26 mouse cellular contexts compared by ENCODE assay signal in the genomic region with DNA sequence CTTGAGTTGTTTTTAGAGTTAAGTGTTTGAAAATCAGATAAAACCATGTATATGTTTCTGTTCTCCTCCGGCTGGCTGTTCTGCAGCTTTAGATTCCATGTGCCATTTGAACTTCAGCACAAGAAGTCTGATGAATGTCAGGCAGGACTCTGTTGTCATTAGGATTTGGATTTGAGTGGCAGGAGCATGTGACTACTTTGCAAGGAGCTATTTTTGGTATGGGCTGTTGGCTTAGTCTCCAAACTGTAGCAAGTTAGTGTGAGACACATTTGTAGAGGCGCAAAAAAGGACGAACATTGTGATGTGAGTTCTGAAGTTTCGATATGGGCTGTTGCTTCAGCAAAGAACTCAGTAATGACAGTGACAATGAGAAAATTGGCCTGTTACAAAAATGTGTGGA. TPM values are rescaled to one million over a fixed set of nuclear protein-coding genes. Genes with fewer than 3 reads are reported as not detected.
A peak's percentile ranks its signal among the peaks of the same experiment; 100 is the strongest.
DNase-seq lines count a peak whose midpoint lies in the region; ATAC-seq and TF ChIP-seq lines count a peak whose summit lies in the region.
"Had no signal": no experiment of that assay in that cellular context is flagged by ENCODE, and none has a peak within 500 bp of the region (broad histone marks: within the 10 kb centered on the region; RNA-seq: fewer than 3 reads in every experiment).

No protein-coding gene starts in this region.

- peaks cover 50% of the 10 kb centered on the region for H3K36me3 ChIP-seq in limb, embryonic 14.5 days (ENCODE audit: control insufficient read depth, insufficient read depth, low read length)
- H3K36me3 ChIP-seq in limb, embryonic 10.5 days: peaks cover 78% of the 10 kb centered on the region
- peaks cover 30% of the 10 kb centered on the region for H3K36me3 ChIP-seq in heart, embryonic 15.5 days
- peaks cover 54% of the 10 kb centered on the region for H3K36me3 ChIP-seq in thymus, adult 2 months (ENCODE audit: control insufficient read depth, insufficient read depth, low read length)

- peak; percentile 57; the same call in 1 of the 2 replicates for ATAC-seq in limb, embryonic 14.5 days (ENCODE audit: low FRiP score, low read depth)
- ATAC-seq in heart, embryonic 15.5 days (replicated peaks; ENCODE audit: insufficient number of reproducible peaks, insufficient read depth, low FRiP score, low read depth): peak; percentile 76
- ATAC-seq: forebrain, embryonic 15.5 days; hindbrain, embryonic 16.5 days; intestine, embryonic 15.5 days had no signal

- no peak for DNase-seq in limb, embryonic 14.5 days (ENCODE audit: low spot score)
- no peak for DNase-seq in limb, embryonic 10.5 days (ENCODE audit: low spot score)
- peak; percentile 27 to 59 for DNase-seq in heart, adult 9 months (ENCODE audit: low spot score in 2 of 2)
- DNase-seq in skeletal muscle tissue, adult 2 months (ENCODE audit: low read depth, low spot score): peak; percentile 73
- DNase-seq in frontal cortex, postnatal 36 days (ENCODE audit: low spot score in 2 of 2): no peak
- DNase-seq in thymus, adult 2 months: no peak
- no peak for DNase-seq in left cerebral cortex, adult 11 months (ENCODE audit: low spot score)
- DNase-seq: adrenal gland, adult 8-10 months; cerebellum, adult 2 months; gastrocnemius, postnatal 36 days; kidney, adult 8-10 months; kidney, postnatal 14 days; lung, embryonic 14.5 days; lung, postnatal 36 days; midbrain, embryonic 14.5 days; right cerebral cortex, adult 18-20 months had no signal

- no peaks in the 10 kb centered on the region for H3K4me1 ChIP-seq in limb, embryonic 14.5 days (ENCODE audit: control insufficient read depth, insufficient read depth, low read length)
- H3K4me1 ChIP-seq in limb, embryonic 10.5 days: no peaks in the 10 kb centered on the region
- H3K4me1 ChIP-seq in heart, embryonic 15.5 days (replicated peaks): peaks cover 20% of the 10 kb centered on the region
- H3K4me1 ChIP-seq in thymus, adult 2 months (replicated peaks; ENCODE audit: control insufficient read depth, insufficient read depth, low read length): no peaks in the 10 kb centered on the region
- H3K4me1 ChIP-seq: forebrain, embryonic 15.5 days; hindbrain, embryonic 10.5 days; intestine, embryonic 15.5 days; limb, embryonic 15.5 days had no signal

- H3K9me3 ChIP-seq in limb, embryonic 14.5 days (ENCODE audit: control insufficient read depth, low read length): no peaks in the 10 kb centered on the region
- no peaks in the 10 kb centered on the region for H3K9me3 ChIP-seq in limb, embryonic 10.5 days (replicated peaks)
- H3K9me3 ChIP-seq in heart, embryonic 15.5 days (replicated peaks): no peaks in the 10 kb centered on the region
- H3K9me3 ChIP-seq: forebrain, embryonic 15.5 days; hindbrain, embryonic 10.5 days; intestine, embryonic 15.5 days; limb, embryonic 15.5 days; megakaryocyte, embryonic 14.5 days had no signal

- WGBS in limb, embryonic 14.5 days: 91% methylated on average over 4 of the region's 4 CpGs
- 98% methylated on average over 4 of the region's 4 CpGs for WGBS in limb, embryonic 10.5 days
- 46% methylated on average over 4 of the region's 4 CpGs for WGBS in heart, embryonic 15.5 days
- 94% methylated on average over 4 of the region's 4 CpGs for WGBS in thymus, adult 2 months

- no peak overlapping the region for H3K4me2 ChIP-seq in limb, embryonic 14.5 days (replicated peaks; ENCODE audit: low read depth, low read length, severe bottlenecking)
- H3K4me2 ChIP-seq in heart, embryonic 15.5 days: peak overlapping the region; percentile 57
- H3K4me2 ChIP-seq: forebrain, embryonic 15.5 days; intestine, embryonic 15.5 days; limb, embryonic 15.5 days; lung, embryonic 14.5 days had no signal

- H3K4me3 ChIP-seq in limb, embryonic 14.5 days (replicated peaks; ENCODE audit: low read length): no peak overlapping the region
- no peak overlapping the region for H3K4me3 ChIP-seq in limb, embryonic 10.5 days
- H3K4me3 ChIP-seq in heart, embryonic 15.5 days: peak overlapping the region; percentile 43
- H3K4me3 ChIP-seq in thymus, adult 2 months (ENCODE audit: control insufficient read depth, insufficient read depth, low read length): no peak overlapping the region
- H3K4me3 ChIP-seq: forebrain, embryonic 15.5 days; hindbrain, embryonic 10.5 days; intestine, embryonic 15.5 days; layer of hippocampus, adult 2 months; megakaryocyte, embryonic 14.5 days had no signal

- H3K9ac ChIP-seq in limb, embryonic 14.5 days (ENCODE audit: low read depth, low read length, severe bottlenecking): no peak overlapping the region
- H3K9ac ChIP-seq in heart, embryonic 15.5 days: peak overlapping the region; percentile 33; the same call in 1 of the 2 replicates
- H3K9ac ChIP-seq: forebrain, embryonic 15.5 days; intestine, embryonic 15.5 days; limb, embryonic 15.5 days; liver, embryonic 14.5 days; lung, embryonic 14.5 days had no signal

- H3K27ac ChIP-seq in limb, embryonic 14.5 days (replicated peaks; ENCODE audit: low read depth, low read length): no peak overlapping the region
- no peak overlapping the region for H3K27ac ChIP-seq in limb, embryonic 10.5 days
- H3K27ac ChIP-seq in heart, embryonic 15.5 days: peak overlapping the region; percentile 86
- H3K27ac ChIP-seq in thymus, adult 2 months (ENCODE audit: control insufficient read depth, insufficient read depth, low read length): no peak overlapping the region
- H3K27ac ChIP-seq: forebrain, embryonic 15.5 days; hindbrain, embryonic 10.5 days; intestine, embryonic 15.5 days; layer of hippocampus, adult 2 months; limb, embryonic 15.5 days; liver, embryonic 14.5 days; stomach, postnatal 0 days had no signal

- no peaks in the 10 kb centered on the region for H3K27me3 ChIP-seq in limb, embryonic 14.5 days (ENCODE audit: control insufficient read depth, insufficient read depth, low read length)
- H3K27me3 ChIP-seq in limb, embryonic 10.5 days (ENCODE audit: low read depth, poor library complexity, severe bottlenecking): no peaks in the 10 kb centered on the region
- no peaks in the 10 kb centered on the region for H3K27me3 ChIP-seq in heart, embryonic 15.5 days
- H3K27me3 ChIP-seq in thymus, adult 2 months (ENCODE audit: control insufficient read depth, insufficient read depth, low read length): no peaks in the 10 kb centered on the region
- H3K27me3 ChIP-seq: forebrain, embryonic 15.5 days; intestine, embryonic 15.5 days; limb, embryonic 15.5 days; megakaryocyte, embryonic 14.5 days had no signal

- no peak for TF ChIP-seq POLR2A in limb, embryonic 14.5 days (IDR thresholded peaks at IDR 0.05; ENCODE audit: borderline replicate concordance, extremely low read depth, insufficient read depth, insufficient read length)
- TF ChIP-seq POLR2A in thymus, adult 2 months (IDR thresholded peaks at IDR 0.05; ENCODE audit: control insufficient read depth, extremely low read depth, insufficient read depth, low read length, poor library complexity): no peak

- TF ChIP-seq CTCF in thymus, adult 2 months (IDR thresholded peaks at IDR 0.05; ENCODE audit: borderline replicate concordance, control insufficient read depth, extremely low read depth, insufficient read depth, low read length, poor library complexity): no peak

RNA-seq across cellular contexts. Expression of a gene that starts 34.0 kb away (rescaled TPM):
- 22.6 and 23.9 TPM in 2 replicates for polyA plus RNA-seq in limb, embryonic 14.5 days (2012; rRNA removed)
- 40.0 and 40.9 TPM in 2 replicates for polyA plus RNA-seq in limb, embryonic 14.5 days (2014; fragmentation: Nextera tagmentation; extraction: Ambion mirVana)
- 28.9 and 31.0 TPM in 2 replicates for polyA plus RNA-seq in limb, embryonic 10.5 days (2016; fragmentation: Nextera tagmentation; extraction: Ambion mirVana)
- polyA plus RNA-seq in heart, embryonic 15.5 days (2015; fragmentation: Nextera tagmentation; extraction: Ambion mirVana): 23.5 and 25.4 TPM in 2 replicates
- 24.1 and 34.8 TPM in 2 replicates for polyA plus RNA-seq in thymus, adult 2 months (2012; rRNA removed)

Comparison
In these comparisons a context has a peak if more than half of its experiments do, and no peak if none do; other contexts are left out.
1. DNase-seq: peak in heart, adult 9 months (2 of 2) and skeletal muscle tissue, adult 2 months (single experiment); none in limb, embryonic 14.5 days (single experiment), limb, embryonic 10.5 days (single experiment), frontal cortex, postnatal 36 days (0 of 2), thymus, adult 2 months (single experiment) and left cerebral cortex, adult 11 months (single experiment).